Mouse (Mus musculus): ENCODE measurements around the gene Gm38392. TPM values are rescaled to one million over a fixed set of nuclear protein-coding genes. Genes with fewer than 3 reads are reported as not detected.
A peak's percentile ranks its signal among the peaks of the same experiment; 100 is the strongest.

Gene Gm38392
- polyA plus RNA-seq, 1 experiment = not detected

DNA sequence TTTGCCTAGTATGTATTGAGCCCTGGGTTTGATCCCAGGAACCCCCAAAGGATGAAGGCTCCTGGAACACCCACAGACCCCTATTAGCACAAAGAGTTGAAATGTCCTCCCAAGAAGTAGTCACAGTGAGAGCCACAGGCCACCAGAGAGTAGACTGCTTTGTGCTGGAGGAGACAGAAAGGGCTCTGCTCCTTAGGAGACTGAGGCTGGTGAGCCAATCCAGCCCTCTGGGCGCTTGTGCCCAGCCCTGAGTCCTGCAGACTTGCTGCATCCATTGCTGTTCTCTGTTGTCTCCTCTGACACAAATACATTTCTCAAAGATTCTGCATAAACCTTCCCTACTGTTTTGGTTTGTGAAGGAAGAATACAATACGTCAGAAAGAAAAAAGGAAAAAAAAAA, 76.1 kb downstream of the Gm38392 start:
- TF ChIP-seq CTCF (IDR thresholded peaks at IDR 0.05; ENCODE audit: extremely low read depth, insufficient read depth, low read length) = no peak
- no peak for TF ChIP-seq POLR2A (IDR thresholded peaks at IDR 0.05; ENCODE audit: extremely low read depth, insufficient read depth, low read length)
- H3K4me3 ChIP-seq (ENCODE audit: insufficient read depth, low read length) = peak overlapping the region; percentile 90
- peaks cover 8% of the 10 kb centered on the region for H3K4me1 ChIP-seq (ENCODE audit: control insufficient read depth, insufficient read depth, low read length)
- H3K27ac ChIP-seq (ENCODE audit: insufficient read depth, low read length) = peak overlapping the region; percentile 47; the same call in 1 of the 2 replicates

DNA sequence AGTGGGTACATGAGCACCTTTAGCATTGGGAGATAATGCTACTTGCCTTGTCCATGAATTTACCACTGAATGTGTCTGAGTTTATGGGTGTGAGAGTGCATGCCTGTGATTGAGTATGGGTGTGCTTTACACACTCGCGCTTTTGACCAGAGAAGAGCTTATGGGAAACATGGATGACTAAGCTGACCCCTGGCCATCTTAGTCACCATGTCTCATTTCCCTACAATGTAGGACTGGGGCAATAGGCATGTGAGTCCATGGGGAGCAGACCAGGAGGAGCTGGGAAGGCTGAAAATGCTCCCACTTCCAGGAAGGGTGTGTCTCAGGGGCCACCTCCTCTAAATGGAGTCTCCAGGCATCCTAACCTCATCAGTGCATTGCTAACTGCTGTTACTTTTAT, 76.9 kb downstream of the Gm38392 start:
- H3K4me1 ChIP-seq (ENCODE audit: control insufficient read depth, insufficient read depth, low read length) = peaks cover 8% of the 10 kb centered on the region
- TF ChIP-seq CTCF (IDR thresholded peaks at IDR 0.05; ENCODE audit: extremely low read depth, insufficient read depth, low read length) (no peak), POLR2A (IDR thresholded peaks at IDR 0.05; ENCODE audit: extremely low read depth, insufficient read depth, low read length) (no peak)

GRCm38 (mm10) chr3:88209306-88209705, 77.7 kb downstream of the Gm38392 start:
- Histone ChIP-seq H3K4me3 (ENCODE audit: insufficient read depth, low read length) (peak overlapping the region; percentile 90), H3K4me1 (ENCODE audit: control insufficient read depth, insufficient read depth, low read length) (peaks cover 8% of the 10 kb centered on the region), H3K27ac (ENCODE audit: insufficient read depth, low read length) (peak overlapping the region; percentile 53; the same call in 1 of the 2 replicates)
- TF ChIP-seq POLR2A (IDR thresholded peaks at IDR 0.05; ENCODE audit: extremely low read depth, insufficient read depth, low read length) (no peak), CTCF (IDR thresholded peaks at IDR 0.05; ENCODE audit: extremely low read depth, insufficient read depth, low read length) (no peak)

More for the DNA sequence above, 76.9 kb downstream of the Gm38392 start:
- Histone ChIP-seq H3K27ac (ENCODE audit: insufficient read depth, low read length) (peak overlapping the region; percentile 53), H3K4me3 (ENCODE audit: insufficient read depth, low read length) (peak overlapping the region; percentile 90)

- TF ChIP-seq CTCF (IDR thresholded peaks at IDR 0.05; ENCODE audit: extremely low read depth, insufficient read depth, low read length) (no peak), POLR2A (IDR thresholded peaks at IDR 0.05; ENCODE audit: extremely low read depth, insufficient read depth, low read length) (no peak)
- H3K4me3 ChIP-seq (ENCODE audit: insufficient read depth, low read length) = peak overlapping the region; percentile 90
- peaks cover 9% of the 10 kb centered on the region for H3K4me1 ChIP-seq (ENCODE audit: control insufficient read depth, insufficient read depth, low read length)
- H3K27ac ChIP-seq (ENCODE audit: insufficient read depth, low read length) = peak overlapping the region; percentile 49; the same call in 1 of the 2 replicates
Measured at GRCm38 (mm10) chr3:88208226-88208720, 78.7 kb downstream of the Gm38392 start.

GRCm38 (mm10) chr3:88207451-88208100, 79.4 kb downstream of the Gm38392 start:
- peak overlapping the region; percentile 90 for H3K4me3 ChIP-seq (ENCODE audit: insufficient read depth, low read length)
- peaks cover 9% of the 10 kb centered on the region for H3K4me1 ChIP-seq (ENCODE audit: control insufficient read depth, insufficient read depth, low read length)
- H3K27ac ChIP-seq (ENCODE audit: insufficient read depth, low read length) = peak overlapping the region; percentile 89
- TF ChIP-seq POLR2A (IDR thresholded peaks at IDR 0.05; ENCODE audit: extremely low read depth, insufficient read depth, low read length) (no peak), CTCF (IDR thresholded peaks at IDR 0.05; ENCODE audit: extremely low read depth, insufficient read depth, low read length) (no peak)

DNA sequence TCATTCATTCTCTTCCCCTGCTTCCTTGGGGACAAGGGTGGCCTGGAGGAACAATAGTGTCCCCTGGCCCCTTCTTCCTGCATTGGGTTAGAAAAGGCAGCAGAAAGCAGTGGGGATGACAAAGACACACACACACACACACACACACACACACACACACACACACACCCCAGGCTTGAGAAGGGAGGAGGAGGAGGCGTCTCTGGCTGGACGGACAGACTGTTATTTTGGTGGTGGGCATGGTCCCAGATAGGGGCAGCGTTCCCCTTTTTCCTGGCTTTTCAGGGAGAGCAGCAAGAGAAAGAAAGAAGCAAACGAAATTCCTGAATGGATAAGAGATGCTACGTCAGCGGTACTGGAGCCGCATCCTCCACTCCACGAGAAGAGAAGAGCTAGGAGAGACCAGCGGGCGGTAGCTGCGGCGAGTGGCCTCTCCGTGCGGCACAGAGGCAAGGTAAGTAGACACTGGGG, 80.1 kb downstream of the Gm38392 start:
- TF ChIP-seq POLR2A (IDR thresholded peaks at IDR 0.05; ENCODE audit: extremely low read depth, insufficient read depth, low read length) = peak; percentile 94
- no peak for TF ChIP-seq CTCF (IDR thresholded peaks at IDR 0.05; ENCODE audit: extremely low read depth, insufficient read depth, low read length)
- H3K27ac ChIP-seq (ENCODE audit: insufficient read depth, low read length) = peak overlapping the region; percentile 89
- H3K4me1 ChIP-seq (ENCODE audit: control insufficient read depth, insufficient read depth, low read length) = peaks cover 8% of the 10 kb centered on the region
- H3K4me3 ChIP-seq (ENCODE audit: insufficient read depth, low read length) = peak overlapping the region; percentile 90

GRCm38 (mm10) chr3:88206500-88206899, 80.5 kb downstream of the Gm38392 start:
- Histone ChIP-seq H3K4me1 (ENCODE audit: control insufficient read depth, insufficient read depth, low read length) (peaks cover 6% of the 10 kb centered on the region; the same call in 1 of the 2 replicates), H3K27ac (ENCODE audit: insufficient read depth, low read length) (peak overlapping the region; percentile 89), H3K4me3 (ENCODE audit: insufficient read depth, low read length) (peak overlapping the region; percentile 90)
- TF ChIP-seq CTCF (IDR thresholded peaks at IDR 0.05; ENCODE audit: extremely low read depth, insufficient read depth, low read length) (no peak), POLR2A (IDR thresholded peaks at IDR 0.05; ENCODE audit: extremely low read depth, insufficient read depth, low read length) (no peak)

DNA sequence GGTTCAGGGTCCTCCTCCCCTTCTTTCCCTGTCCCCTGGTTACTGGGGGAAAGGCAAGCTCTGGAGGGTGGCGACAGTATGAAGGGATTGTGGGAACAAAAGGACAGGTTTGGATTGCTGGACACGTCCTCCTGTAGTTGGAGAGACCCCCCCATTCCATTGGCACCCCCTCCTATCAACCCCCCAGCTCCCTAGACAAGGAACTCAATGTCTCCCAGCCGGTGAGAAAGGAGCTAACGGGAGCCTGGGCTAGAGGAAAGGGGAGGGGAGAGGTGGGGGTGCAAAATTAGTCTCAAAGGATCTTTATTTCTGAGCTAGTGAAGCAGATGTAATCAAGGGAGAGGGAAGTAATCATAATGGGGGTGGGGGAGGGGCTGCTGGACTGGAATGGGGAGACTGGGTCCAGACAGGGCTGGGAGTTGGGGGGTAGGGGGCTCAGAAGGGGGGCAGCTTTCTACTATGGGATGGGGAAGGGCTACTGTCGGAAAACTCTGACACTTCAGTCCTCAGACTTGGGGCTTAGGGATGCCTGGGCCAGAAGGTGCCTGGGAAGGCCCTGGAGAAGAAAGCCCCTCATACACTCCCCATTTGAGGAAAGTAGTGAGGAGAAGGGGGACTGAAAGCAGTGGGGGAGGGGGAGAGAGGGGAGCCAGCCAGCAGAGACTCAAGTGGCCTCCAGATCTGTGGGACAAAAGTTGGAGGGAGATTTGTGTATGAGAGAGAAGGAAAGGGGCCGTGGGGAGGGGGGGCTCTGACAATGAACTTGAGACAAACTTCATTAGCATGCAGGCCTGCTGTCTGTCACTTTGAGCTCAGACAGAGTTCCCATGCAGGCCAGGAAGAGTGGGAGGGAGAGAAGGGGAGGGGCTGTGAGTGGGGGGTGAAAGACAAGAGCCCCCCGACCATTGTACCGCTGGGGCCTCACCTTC, 81.2 kb downstream of the Gm38392 start:
- Histone ChIP-seq H3K27ac (ENCODE audit: insufficient read depth, low read length) (peak overlapping the region; percentile 30; the same call in 1 of the 2 replicates), H3K4me1 (ENCODE audit: control insufficient read depth, insufficient read depth, low read length) (peaks cover 6% of the 10 kb centered on the region; the same call in 1 of the 2 replicates), H3K4me3 (ENCODE audit: insufficient read depth, low read length) (peak overlapping the region; percentile 90; the same call in 1 of the 2 replicates)
- TF ChIP-seq POLR2A (IDR thresholded peaks at IDR 0.05; ENCODE audit: extremely low read depth, insufficient read depth, low read length) (no peak), CTCF (IDR thresholded peaks at IDR 0.05; ENCODE audit: extremely low read depth, insufficient read depth, low read length) (no peak)

- TF ChIP-seq CTCF (IDR thresholded peaks at IDR 0.05; ENCODE audit: extremely low read depth, insufficient read depth, low read length) = no peak
- TF ChIP-seq POLR2A (IDR thresholded peaks at IDR 0.05; ENCODE audit: extremely low read depth, insufficient read depth, low read length) = no peak
- peaks cover 5% of the 10 kb centered on the region; the same call in 1 of the 2 replicates for H3K4me1 ChIP-seq (ENCODE audit: control insufficient read depth, insufficient read depth, low read length)
- H3K27ac ChIP-seq (ENCODE audit: insufficient read depth, low read length) = peak overlapping the region; percentile 50; the same call in 1 of the 2 replicates
Measured at GRCm38 (mm10) chr3:88205176-88205562, 81.8 kb downstream of the Gm38392 start.

More at GRCm38 (mm10) chr3:88205176-88205562, 81.8 kb downstream of the Gm38392 start:
- no peak overlapping the region for H3K4me3 ChIP-seq (ENCODE audit: insufficient read depth, low read length)
